Mouse (Mus musculus) layer of hippocampus, adult 18-20 months (tissue): ENCODE measurements around the gene Mmp25. TPM values are rescaled to one million over a fixed set of nuclear protein-coding genes. Genes with fewer than 3 reads are reported as not detected.

Experiments
- DNase-seq, 2 experiments: peaks; one replicate each; pipeline ENCODE4 v3.0.0; 2022; ENCODE audit warnings: low spot score in 2 of 2
- total RNA-seq, 2 experiments: library from RNA; stranded (reverse); gene quantifications; 2 replicates each; pipeline ENCODE4 v1.2.3; 2021

Gene Mmp25
- total RNA-seq, 2 experiments from 2014 or later = 0.10 TPM; not detected in 1

DNA sequence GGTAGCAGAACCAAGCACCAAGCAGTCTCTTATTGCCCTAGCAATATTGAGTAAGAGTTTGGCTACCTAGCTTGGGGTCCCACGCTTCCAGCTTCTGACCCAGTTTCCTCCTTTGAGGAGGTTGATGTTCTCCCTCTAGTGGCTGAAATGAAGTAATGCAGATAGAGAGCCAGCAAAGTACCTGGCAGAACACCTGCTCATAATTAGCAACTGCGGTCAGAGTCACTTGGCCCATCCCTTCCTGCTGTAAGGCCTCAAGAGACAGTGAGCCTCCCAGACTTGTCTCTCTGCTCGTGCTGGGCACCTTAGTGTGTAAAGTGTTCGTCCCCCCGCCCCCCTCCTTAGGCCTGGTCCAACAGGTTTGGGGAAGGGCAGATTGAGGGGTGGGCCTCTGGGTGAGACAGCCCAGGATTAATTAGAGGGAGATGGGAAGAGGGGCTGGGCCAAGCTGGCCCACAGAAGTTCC is 19.5 kb upstream of the Mmp25 start:
- peak in 1 of 2 experiments; percentile 30 for DNase-seq

DNA sequence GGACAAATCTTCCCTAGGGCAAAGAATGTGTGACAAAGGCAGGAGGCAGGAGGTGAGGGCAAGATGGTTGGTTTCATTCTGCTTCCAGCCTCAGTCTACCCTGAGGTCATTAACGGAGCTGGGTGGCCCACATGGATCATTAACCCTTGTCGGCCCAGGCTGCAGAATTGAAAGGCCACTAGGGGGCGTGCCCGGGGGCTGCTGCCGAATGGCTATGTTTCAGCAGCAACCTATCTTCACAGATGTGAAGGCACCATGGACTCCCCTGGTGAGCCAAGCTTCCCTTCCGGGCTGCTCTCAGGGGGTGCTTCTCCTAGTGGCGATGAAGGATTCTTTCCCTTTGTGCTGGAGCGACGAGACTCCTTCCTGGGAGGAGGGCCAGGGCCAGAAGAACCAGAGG is 16.4 kb upstream of the Mmp25 start:
- no peak for DNase-seq

DNA sequence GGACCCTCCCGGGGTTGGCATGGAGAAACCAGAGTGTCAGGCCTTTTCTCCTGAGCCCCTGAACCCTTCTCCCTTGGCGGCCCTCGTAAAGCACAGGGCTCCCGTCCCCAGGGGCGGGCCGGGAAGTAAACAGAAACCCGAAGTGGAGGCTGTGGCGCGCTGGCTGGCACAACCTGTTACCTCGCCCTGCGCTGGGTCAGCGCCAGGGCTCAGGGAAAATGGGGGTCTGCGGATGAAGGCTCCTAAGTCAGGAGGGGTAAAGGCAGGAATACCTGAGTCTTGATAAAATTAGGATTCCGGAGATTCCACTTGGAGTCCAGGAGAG is 15.8 kb upstream of the Mmp25 start:
- no peak for DNase-seq

DNA sequence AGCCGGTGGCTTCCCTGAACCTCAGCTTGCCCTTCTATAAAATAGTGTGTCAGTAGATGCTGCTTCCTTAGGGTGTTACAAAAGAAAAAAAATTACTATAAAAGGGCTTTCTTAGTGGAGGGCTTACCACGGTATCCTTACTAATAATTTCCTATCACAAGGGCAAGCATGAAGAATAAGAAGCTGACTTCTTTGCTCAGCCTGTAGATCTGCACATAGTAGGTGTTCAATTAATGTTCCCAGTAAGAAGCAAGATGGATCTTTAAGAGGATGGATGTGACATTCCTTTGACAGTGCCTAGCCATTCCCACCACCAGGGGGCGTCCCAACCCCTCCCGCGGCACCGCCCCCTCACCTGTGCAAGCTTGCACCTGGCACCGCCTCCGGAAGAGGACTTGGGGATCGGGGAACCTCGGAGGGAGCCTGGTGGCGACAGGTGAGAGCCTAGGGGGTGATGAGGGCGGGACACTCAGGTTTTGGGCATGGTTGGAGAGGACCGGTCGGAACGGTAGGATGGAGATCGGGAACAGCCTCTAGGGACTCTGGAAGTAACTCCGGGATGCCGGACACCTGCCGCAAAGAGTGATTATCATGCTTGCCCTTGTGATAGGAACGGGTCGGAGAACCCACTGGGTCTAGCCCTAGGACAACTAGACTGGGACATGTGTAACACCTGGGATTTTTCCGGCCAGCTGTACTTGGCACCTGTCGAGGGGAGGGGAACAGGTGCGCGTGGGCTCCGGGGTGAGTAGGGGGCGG is 15.2 kb upstream of the Mmp25 start, which contains the start of gene Bicdl2:
Bicdl2 (plus strand) TSS at position 390 of the 759 bp plus-strand sequence.
- DNase-seq = no peak

DNA sequence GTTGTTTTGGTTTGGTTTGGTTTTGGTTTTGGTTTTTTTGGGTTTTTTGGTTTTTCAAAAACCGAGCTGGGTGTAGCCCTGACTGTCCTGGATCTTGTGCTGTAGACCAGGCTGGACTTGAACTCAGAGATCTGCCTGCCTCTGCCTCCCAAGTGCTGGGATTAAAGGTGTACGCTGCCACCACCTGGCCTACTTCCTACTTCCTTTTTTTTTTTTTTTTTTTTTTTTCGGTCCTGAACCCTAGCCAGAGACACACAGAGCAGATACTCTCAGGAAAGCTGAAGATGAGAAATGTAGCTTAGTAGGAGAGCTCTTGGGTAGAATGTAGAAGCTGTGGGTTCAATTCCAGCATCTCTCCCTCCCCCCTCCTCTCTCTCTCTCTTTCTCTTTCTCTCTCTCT is 13.4 kb upstream of the Mmp25 start:
- DNase-seq = no peak

DNA sequence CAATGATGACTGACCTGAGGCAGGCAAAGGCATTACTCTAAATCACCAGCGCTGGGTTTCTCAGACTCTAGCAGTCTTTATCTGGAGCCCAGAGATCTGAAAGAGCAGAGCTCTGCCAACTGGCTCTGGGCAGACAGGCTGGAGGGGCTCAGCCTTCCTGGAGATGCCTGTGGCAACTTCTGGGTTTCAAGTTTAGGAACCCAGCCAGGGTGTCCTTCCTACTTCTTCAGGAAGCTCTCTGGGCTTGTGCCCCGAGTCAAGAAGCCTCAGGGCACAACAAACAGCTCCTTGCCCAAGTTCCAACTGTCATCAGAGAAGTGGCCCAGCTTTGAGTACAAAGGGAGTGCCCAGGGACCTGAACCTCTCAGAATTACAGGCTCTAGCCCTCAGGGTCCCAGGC is 9.3 kb upstream of the Mmp25 start:
- DNase-seq = no peak

DNA sequence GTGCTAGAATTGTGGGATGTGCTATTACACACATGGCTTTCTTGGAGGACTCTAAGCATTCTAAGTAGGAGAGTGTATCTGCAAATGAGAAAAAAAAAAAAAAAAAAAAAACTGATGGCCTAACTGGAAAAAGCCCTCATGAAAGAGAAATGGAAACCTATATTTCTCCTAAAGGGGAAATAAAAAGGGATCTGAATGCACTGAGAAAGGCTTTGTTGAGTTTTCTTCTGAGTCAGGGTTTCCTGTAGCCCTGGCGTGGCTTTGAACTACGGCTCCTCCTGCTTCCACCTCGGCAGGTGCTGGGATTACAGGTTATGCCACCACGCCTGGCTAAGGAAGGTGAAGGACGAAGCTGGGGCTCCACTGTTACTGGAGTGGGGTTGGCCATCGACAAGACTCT is 8.9 kb upstream of the Mmp25 start:
- no peak for DNase-seq

DNA sequence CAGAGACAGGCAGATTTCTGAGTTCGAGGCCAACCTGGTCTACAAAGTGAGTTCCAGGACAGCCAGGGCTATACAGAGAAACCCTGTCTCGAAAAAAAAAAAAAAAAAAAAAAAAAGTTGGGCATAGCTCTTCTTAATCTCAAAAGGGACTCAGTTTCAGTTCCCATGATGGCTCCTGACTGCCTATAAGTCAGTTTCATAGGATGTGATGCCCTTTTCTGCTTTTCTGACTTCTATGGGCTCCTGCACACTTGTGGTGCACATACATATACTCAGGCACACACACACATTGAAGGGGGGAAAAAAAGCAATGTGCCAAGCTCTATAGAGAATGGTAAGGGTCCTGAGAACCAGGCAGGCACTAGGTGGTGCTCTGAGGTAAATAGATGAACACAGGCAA is 8.2 kb upstream of the Mmp25 start:
- no peak for DNase-seq

DNA sequence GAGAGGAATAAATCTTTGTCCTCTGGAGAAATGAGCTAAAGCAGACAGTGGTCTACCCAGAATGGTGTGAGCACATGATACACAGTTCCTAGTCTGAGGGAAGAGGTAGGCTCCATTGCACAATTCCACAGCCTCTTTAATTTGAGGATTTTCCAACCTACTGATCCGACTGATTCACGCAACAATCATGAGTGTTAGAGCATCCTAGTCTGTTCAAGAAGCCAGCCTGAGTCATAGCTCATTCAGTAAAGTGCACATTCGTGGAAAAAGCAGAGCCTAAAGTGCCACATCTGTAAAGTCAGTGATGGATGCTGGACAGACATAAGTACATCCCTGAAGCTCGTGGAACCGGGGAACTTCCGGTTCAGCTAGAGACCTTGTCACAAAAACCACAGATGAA is 6.3 kb upstream of the Mmp25 start:
- DNase-seq = no peak

DNA sequence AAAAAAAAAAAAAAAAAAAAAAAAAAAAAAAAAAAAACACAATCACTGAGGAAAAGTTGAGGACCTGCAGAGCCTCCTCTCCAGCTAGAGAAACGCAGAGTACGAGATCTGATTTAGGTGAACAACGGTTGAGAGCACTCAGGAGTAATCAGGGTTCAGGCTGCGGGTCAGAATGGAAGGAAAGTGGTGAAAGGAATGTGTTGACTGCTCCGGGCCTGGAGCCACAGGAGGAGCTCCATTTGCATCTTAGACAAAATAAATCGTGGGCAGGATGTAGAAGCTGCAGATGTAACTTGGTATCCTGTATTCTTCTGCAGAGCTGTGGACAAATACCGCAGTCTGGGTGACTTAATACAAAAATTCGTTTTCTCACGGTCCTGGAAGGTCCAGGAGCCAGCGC is 817 bp upstream of the Mmp25 start:
- no peak for DNase-seq

DNA sequence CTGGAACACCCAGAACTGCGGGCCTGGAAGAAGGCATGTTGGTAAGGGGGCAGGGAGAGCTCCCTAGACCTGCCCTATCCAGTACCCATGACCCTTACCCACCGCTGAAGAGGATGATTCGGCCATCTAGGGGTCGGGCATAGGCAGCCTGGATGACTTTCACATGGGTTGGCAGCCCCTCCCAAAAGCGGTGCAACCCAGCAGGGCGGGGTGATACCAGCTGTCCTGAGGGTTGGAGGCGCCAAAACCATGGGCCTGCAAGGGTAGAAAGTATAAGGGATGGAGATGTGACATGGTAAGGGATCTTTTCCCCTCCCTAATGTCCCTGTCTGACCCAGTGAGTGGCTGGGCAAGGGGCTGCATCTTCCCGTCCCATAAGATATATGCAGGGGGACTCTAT is 13.8 kb downstream of the Mmp25 start:
- DNase-seq = no peak

DNA sequence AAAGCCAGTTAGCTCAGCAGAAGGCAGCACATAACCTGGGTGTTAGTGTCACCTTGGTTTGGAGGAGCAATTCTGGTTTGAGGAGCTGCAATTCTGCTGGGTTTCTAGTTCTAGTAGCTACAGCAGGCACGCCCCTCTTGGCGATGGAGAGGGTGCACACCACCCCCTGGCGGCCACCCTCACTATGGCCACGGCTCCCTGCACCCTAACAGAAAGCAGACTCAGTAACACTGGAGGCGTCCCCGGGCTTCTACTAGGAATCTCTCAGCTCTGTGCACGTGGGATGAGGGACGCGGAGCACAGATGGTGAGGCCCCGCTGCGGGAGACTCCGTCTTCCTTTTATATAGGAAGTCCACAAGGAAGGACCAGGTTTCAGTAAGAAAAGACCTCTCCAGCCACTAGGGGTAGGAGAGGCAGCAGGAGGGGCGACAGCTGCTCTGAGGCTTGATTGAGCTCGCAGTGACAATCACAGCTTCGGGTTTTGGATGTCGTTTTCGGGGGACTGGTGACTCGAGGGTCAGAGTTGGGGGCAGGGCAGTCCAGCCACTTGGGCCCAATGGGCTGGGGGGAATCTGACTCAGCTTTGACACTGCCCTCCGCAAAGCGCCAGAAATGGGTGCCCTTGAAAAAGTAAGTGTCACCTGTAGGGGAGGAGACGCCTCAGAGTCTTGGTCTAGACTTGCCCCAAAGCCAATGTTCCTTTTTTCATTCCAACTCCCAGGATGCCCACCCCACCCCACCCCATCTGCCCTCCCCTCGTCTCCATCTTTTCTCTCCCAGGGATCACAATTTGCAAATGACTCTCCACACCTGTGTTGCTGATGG is 14.7 kb downstream of the Mmp25 start:
- DNase-seq = peak; percentile 76 to 90

DNA sequence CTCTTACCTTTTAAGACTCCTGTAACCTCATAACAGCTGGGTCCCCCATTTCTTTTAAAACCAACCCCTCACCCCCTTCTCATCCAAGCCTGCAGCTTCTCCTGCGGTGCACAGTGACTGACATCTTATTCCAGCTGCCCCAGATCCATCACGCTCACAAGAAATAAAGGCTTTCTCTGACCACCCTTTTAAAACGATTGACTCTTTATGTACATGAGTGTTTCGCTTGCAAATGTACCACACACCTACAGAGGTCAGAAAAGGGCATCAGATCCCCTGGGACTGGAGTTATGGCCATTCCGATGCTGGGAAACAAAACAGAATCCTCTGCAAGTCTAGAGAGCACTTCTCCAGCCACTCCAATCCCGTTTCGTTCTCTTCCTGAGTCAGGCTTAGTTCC is 17.3 kb downstream of the Mmp25 start:
- DNase-seq = no peak

DNA sequence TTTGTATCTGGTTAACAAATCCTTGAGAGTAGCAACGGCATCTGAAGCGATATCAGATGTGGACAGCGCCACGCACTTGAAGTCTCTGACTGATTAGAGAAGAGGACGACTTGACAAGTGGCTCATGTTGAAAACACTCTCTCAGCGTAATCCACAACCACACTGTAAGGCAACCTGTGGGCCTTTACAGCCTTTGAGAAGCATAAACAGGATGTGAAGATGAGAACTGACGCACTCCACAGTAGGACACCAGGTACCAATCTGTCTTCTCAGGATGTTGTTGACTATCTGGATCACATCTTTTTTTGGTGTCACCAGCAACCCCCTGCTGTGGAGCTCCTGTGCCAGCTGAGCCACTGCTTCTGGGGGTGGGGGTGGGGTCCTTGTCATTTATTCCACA is 24.7 kb downstream of the Mmp25 start:
- no peak for DNase-seq

DNA sequence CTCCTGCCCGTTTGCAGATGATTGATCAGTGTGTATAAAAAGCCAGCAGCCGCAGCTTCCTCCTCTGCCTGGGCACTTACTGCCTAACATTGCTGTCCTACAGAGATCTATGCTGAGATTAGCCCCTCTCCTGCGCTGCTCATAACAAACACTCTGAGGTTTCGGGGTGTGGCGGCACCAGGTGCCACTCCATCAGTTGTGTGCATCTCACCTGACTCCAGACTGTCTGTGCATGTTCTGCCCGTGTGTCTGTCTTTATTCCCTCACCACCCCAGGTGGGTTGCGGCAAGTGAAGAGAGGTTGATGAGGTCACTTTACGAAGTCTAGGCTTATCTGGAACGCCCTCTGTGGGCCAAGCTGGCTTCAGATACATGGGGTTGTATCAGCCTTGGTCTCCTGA is 28.0 kb downstream of the Mmp25 start:
- DNase-seq = no peak

DNA sequence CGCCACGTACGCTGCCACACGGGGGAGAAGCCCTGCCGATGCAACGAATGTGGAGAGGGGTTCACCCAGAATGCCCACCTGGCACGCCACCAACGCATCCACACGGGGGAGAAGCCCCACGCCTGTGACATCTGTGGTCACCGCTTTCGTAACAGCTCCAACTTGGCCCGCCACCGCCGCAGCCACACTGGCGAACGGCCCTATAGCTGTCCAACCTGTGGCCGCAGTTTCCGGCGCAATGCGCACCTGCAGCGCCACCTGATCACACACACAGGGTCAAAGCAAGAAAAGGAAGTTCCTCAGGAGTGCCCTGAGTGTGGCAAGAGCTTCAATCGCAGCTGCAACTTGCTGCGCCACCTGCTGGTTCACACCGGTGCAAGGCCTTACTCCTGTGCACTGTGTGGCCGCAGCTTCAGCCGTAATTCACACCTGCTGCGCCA is 34.7 kb downstream of the Mmp25 start:
- peak in 1 of 2 experiments; percentile 11 for DNase-seq

DNA sequence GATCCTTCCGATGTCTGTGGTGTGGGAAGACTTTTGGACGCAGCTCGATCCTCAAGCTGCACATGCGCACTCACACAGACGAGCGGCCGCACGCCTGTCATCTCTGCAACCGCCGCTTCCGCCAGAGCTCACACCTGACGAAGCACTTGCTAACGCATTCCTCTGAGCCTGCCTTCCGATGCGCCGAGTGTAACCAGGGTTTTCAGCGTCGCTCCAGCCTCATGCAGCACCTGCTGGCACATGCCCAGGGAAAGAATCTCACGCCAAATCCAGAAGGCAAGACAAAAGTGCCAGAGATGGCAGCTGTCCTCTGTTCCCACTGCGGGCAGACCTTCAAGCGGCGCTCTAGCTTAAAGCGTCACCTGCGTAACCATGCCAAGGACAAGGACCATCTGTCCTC is 35.5 kb downstream of the Mmp25 start:
- DNase-seq = no peak

DNA sequence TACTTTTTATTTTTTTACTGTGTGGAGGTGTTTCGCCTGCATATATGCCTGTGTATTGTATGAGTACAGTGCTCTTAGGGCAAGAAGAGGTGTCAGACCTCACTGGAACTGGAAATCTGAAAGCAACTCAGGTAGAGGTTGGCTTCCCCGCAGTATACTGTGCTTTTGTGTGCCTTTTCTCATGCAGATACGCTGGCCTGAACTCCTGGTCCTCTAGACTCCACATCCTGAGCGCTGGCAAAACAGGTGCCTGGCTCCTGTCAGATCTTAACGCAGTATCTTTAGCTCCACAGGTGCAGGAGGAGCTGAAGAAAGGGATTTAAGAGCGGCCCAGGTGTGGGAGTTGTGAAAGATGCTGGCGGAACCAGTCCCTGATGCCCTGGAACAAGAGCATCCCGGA is 39.9 kb downstream of the Mmp25 start:
- DNase-seq = no peak

DNA sequence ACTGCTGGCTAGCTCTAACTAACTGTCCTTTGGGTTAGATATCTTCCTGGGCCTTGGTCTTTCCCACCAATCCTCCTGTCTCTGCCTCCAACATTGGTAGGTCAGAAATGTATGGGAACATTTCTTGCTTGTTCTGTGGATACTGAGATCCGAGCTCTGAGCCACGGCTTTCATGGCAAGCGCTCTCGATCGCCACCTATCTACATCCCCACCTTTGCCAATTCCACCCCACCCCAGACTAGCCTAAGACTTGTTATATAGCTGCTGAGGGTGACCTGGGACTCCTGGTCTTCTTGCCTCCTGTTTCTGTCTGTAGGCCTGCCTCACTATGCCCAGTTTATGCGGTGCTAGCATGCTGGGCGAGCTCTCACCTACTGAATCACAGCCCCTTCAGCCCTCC is 40.7 kb downstream of the Mmp25 start:
- no peak for DNase-seq

DNA sequence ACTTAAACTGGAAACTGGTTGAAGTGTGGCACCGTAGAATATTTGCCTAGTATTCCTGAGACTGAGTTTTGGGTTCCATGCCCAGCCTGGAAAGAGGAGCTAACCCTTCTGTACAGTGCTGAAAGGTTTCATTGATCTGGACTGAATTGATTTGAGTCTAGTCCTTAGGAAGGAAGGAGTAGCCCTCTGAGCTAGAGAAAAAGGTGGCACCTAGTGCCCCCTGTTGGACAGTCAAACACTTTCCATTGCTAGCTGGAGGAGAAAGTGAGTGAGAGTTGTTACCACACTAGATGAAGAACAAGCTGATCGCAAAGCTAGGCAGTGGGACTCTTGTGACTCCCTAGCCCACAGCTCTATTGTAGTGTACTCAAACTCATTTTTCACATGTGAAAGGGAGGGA is 41.5 kb downstream of the Mmp25 start:
- DNase-seq = no peak

DNA sequence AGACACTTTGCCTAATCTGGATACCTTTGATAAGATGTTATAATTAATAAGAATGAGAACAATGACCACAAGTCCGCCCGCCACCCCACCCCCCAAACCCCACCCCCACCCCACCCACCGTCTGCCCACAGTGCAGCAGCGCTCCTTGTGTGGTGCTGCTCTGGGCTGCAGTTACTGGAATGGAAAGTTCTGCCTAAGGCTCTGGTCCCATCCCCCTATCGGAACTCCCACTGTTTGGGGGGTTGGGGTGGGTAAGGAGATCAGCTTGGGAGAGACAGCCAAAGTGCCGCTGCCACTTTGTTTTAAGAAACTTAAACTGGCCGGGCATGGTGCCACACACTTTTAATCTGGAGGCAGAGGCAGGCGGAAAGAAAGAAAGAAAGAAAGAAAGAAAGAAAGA is 42.0 kb downstream of the Mmp25 start:
- DNase-seq = no peak

DNA sequence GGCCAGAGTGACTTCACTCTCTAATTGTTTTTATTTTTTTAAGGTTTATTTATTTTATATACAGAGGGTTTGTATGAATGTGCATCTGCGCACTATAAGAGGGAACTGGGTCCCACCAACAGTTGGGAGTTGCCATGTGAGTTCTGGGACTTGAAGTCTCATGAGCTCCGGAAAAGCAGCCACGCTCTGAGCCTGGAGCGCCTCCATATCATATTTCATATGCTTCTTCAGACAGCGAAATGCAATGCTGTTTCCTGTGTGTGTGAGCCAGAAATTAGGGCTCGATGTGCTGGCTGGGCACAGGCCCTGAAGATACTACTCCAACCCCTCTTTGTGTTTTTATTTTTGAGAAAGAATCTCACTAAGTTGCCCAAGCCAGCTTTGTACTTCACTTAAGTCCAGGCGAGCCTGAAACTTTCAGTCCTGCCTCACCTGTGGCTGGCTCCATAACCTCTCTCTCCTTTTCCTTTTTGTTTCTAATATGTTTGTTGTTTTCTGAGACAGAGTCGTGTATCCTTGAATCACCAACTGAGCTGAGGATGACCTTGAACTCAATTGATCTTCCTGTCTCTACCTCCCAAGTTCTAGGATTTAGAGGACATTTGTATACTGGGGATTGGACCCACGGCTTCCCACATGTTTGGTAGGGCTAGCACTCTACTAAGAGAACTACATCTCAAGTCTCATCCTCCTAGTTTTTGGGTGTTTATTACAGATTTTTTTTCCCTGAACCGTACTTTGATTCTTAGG is 43.1 kb downstream of the Mmp25 start:
- no peak for DNase-seq
